Mouse (Mus musculus) liver, postnatal 0 days (tissue): Measurements from ENCODE around the gene Pnp.

Source experiments
- CTCF ChIP-seq: sonication (generic); IDR thresholded peaks from 2 replicates; pipeline ENCODE4 v1.5.1; 2016; ENCODE audit warnings: antibody characterized with exemption, low read depth
- EP300 ChIP-seq: IDR thresholded peaks from 2 replicates; pipeline ENCODE4 v1.6.1; 2016; ENCODE audit warnings: antibody characterized with exemption, low read depth, mild to moderate bottlenecking

DNA sequence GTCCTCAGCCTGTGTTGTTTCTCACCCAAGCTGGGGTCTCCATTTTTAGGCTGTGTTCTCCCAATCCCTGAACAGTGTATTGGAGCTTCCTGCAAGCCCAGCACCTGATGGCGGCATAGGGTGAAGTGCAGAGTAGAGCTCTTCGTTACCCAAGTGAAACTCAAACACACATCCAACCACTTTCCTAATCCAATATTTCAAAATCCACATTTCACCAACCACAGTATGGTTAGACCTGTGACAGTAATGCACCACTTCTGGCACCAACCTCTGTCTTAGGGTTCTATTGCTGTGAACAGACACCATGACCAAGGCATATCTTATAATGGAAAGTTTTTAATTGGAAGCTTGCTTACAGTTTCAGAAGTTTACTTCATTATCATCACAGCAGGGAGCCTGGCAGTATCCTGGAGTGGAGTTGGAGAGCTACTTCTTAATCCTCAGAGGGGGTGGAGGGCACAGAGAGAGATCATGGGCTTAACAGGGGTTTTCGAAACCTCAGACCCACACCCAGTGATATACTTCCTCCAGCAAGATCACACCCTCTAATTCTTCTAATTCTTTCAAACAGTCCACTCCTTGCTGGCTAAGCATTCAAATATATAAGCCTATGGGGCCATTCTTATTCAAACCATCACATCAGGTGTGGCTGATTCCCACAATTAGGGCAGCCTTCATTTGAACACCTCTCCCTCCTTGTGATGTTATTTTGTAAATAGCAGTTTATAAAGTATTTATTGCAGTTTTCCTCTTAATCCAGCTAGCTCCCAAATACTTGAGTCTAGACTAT is 7.4 kb downstream of the Pnp start:
- TF ChIP-seq EP300: no peak
- TF ChIP-seq CTCF: no peak
